Mouse (Mus musculus) embryonic facial prominence, embryonic 12.5 days (tissue): ENCODE measurements around the gene Slc20a1. TPM values are rescaled to one million over a fixed set of nuclear protein-coding genes. Genes with fewer than 3 reads are reported as not detected.

Experiments used
- ATAC-seq: fragments of 200-750 bp; cut with Nextera tagmentation; 2 replicates; pipeline ENCODE4 v1.8.0; 2017; ENCODE audit not compliant: insufficient number of reproducible peaks, insufficient read depth, low FRiP score, low TSS enrichment
- H3K27ac ChIP-seq: fragments of 300-500 bp; sonication (generic); 2 replicates; pipeline ENCODE4 v1.5.1; 2016; ENCODE audit warnings: mild to moderate bottlenecking
- H3K27me3 ChIP-seq: fragments of 300-500 bp; sonication (generic); 2 replicates; pipeline ENCODE4 v1.6.1; 2016; ENCODE audit warnings: mild to moderate bottlenecking, moderate library complexity
- H3K36me3 ChIP-seq: fragments of 300-500 bp; sonication (generic); 2 replicates; pipeline ENCODE4 v1.6.1; 2016; ENCODE audit warnings: mild to moderate bottlenecking
- H3K4me1 ChIP-seq: fragments of 300-500 bp; sonication (generic); 2 replicates; pipeline ENCODE4 v1.6.1; 2016
- H3K4me2 ChIP-seq: fragments of 300-500 bp; sonication (generic); replicated peaks from 2 replicates; pipeline ENCODE4 v1.6.1; 2016; ENCODE audit warnings: mild to moderate bottlenecking, moderate library complexity
- H3K4me3 ChIP-seq: fragments of 300-500 bp; sonication (generic); 2 replicates; pipeline ENCODE4 v1.5.1; 2016; ENCODE audit warnings: mild to moderate bottlenecking
- H3K9ac ChIP-seq: fragments of 300-500 bp; sonication (generic); 2 replicates; pipeline ENCODE4 v1.6.1; 2016; ENCODE audit warnings: mild to moderate bottlenecking, moderate library complexity
- H3K9me3 ChIP-seq: fragments of 300-500 bp; sonication (generic); 2 replicates; pipeline ENCODE4 v1.6.1; 2016; ENCODE audit warnings: mild to moderate bottlenecking, moderate library complexity
- WGBS: fragments of 180-500 bp; shearing (Covaris S2); methylation state at CpG from one replicate; pipeline ENCODE4 v1.1.7; 2016; 5-methylcytosine and 5-hydroxymethylcytosine counted together
- polyA plus RNA-seq: library from polyadenylated mRNA; unstranded; fragments of >200 nt; fragmentation: Nextera tagmentation; extraction: Ambion mirVana; gene quantifications from 2 replicates; pipeline ENCODE4 v1.2.1, GENCODE M21; 2016

The Slc20a1 gene
- polyA plus RNA-seq, 1 experiment from 2014 or later, result 43.8 TPM

DNA sequence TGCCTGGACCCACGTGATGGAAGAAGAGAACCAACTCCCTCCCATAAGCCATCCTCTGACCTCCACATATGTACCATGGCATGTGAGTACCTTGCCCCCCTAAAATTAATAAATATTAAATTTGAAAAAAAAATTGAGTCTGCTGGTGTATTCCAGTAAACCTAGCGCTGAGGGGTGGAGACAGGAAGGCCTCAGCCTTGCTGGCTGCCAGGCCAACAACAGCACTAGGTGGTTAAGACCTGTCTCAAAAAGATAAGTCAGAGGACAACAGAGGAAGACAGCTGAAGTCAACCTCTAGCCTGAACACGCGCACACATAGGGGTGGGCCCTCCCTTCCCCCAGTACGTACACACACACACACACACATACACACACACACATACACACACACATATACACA, 16.2 kb downstream of the Slc20a1 start:
- no peaks in the 10 kb centered on the region for H3K9me3 ChIP-seq
- 84% methylated on average over 5 of the region's 5 CpGs for WGBS
- peaks cover 22% of the 10 kb centered on the region for H3K36me3 ChIP-seq
- ATAC-seq, result no peak
- H3K4me3 ChIP-seq, result no peak overlapping the region
- no peak overlapping the region for H3K27ac ChIP-seq
- no peak overlapping the region for H3K4me2 ChIP-seq
- no peaks in the 10 kb centered on the region for H3K4me1 ChIP-seq
- H3K27me3 ChIP-seq, result no peaks in the 10 kb centered on the region
- H3K9ac ChIP-seq, result no peak overlapping the region

DNA sequence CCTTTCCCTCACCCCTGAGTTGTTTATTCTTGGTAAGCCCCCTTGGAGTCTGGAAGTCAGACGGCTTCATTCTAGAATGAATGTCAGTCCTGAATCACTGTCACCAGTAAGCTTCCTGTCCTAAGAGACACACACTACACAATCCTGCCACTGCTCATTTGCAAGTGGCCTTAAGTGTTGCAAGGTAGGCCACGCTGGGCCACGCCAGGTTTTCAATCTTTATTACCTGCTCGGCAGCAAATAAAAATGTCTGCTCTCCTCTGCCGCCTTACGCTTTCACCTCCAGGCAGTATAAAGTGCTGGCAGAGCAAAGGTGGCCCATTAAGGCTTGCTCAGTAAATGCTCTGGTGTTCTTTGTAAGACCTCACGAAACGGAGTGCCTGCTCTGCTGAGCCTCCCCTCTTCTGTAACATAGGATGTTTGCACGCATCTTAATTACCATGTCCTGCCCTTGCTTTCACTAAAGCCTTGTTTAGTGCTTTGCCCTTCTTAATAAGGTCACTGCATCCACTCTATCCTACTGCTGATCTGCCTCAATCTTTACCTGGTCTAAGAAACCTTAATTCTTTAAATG, 19.1 kb downstream of the Slc20a1 start:
- Histone ChIP-seq H3K4me1 (no peaks in the 10 kb centered on the region), H3K9ac (no peak overlapping the region), H3K9me3 (no peaks in the 10 kb centered on the region), H3K4me3 (no peak overlapping the region), H3K36me3 (no peaks in the 10 kb centered on the region), H3K27me3 (no peaks in the 10 kb centered on the region), H3K4me2 (no peak overlapping the region), H3K27ac (no peak overlapping the region)
- no peak for ATAC-seq
- 62% methylated on average over 9 of the region's 9 CpGs for WGBS

DNA sequence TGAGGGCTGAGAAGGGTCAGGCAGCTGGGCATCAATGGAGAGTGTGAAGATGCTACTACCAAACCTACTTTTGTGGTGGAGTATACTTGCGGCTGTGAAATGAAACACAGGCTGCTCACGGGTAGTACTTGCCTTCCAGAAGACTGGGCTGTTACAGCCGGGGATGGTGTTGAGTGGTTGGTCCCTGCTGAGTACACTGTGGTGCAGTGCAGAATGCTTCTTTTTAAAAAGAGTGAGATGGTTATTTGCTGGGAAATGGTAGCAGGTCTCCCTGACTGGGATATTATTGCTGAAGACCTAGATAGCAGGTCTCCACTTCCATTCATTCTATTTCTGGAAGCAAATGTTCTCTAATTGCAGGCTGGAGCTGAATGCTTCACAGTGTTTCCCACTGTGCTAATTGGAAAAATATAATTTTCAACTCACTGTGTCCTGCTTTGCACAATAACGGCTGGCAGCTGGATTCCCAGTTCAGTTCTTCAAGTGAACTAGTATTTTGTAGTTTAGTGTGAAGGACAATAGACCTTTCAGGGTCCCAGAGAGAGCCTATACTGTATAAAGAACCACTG, 20.1 kb downstream of the Slc20a1 start:
- Histone ChIP-seq H3K9ac (no peak overlapping the region), H3K4me2 (no peak overlapping the region), H3K4me1 (no peaks in the 10 kb centered on the region), H3K36me3 (no peaks in the 10 kb centered on the region), H3K4me3 (no peak overlapping the region), H3K27ac (no peak overlapping the region), H3K27me3 (no peaks in the 10 kb centered on the region), H3K9me3 (no peaks in the 10 kb centered on the region)
- ATAC-seq, result no peak
- WGBS, result 81% methylated on average over 4 of the region's 4 CpGs

DNA sequence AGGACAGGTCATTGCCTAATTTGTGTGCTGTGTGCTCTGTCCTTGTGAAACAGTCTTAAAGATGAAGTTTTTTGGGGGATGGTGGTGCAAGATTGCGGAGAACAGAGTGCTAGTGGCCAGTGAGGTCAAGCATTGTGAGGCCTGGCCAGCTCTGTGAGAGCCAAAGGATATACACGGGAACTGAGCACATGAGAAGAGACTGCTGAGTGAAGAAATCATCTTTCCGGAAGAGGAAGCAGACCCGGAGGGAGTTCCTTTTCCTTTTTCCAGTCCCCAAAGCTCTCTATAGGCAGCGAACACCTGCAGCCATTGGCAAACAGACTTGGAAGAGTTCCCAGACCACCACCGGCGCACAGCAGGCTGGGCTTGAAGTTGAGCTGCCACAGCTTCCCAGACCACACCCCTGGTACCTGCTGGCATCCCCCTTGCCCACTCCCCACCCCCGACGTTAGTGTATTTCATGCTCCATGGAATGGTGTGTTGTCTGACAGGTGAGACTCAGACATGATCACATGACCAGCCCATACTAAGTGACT, 22.6 kb downstream of the Slc20a1 start:
- Histone ChIP-seq H3K9me3 (no peaks in the 10 kb centered on the region), H3K4me3 (no peak overlapping the region), H3K4me2 (no peak overlapping the region), H3K36me3 (no peaks in the 10 kb centered on the region), H3K27me3 (no peaks in the 10 kb centered on the region), H3K27ac (no peak overlapping the region), H3K4me1 (no peaks in the 10 kb centered on the region), H3K9ac (no peak overlapping the region)
- WGBS, result 84% methylated on average over 9 of the region's 9 CpGs
- no peak for ATAC-seq

GRCm38 (mm10) chr2:129224178-129224577, 25.6 kb downstream of the Slc20a1 start:
- Histone ChIP-seq H3K36me3 (no peaks in the 10 kb centered on the region), H3K4me3 (no peak overlapping the region), H3K9ac (no peak overlapping the region), H3K27me3 (no peaks in the 10 kb centered on the region), H3K9me3 (no peaks in the 10 kb centered on the region), H3K27ac (no peak overlapping the region), H3K4me1 (no peaks in the 10 kb centered on the region), H3K4me2 (no peak overlapping the region)
- WGBS, result 70% methylated on average over 4 of the region's 4 CpGs
- no peak for ATAC-seq

DNA sequence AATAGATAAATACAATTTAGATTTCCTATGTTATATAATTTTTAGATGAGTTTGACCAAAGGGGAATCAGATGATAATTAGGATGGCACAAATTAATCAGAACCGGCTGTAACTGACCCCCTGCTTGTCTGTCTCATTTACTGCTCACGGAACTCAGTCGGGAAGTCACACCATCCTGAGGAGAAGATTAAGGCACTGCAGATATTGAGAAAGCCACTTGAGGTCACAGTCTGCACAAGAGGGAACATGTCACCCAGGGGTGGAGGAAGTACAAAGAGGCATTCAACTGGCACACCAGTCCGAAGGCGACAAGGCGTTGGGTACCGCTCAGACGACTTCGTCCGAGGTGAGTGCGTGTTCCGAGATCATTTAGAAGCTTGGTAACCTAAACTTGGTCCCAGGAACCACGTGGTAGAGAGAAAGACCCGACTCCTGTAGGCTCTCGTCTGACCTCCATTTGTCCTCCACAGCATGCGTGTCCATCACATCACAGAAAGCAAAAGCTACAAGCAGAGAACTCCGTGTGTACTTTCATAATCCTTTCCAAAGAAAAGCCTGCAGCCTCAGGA, 26.8 kb downstream of the Slc20a1 start:
- Histone ChIP-seq H3K4me1 (no peaks in the 10 kb centered on the region), H3K9ac (no peak overlapping the region), H3K9me3 (no peaks in the 10 kb centered on the region), H3K4me2 (no peak overlapping the region), H3K4me3 (no peak overlapping the region), H3K27me3 (no peaks in the 10 kb centered on the region), H3K27ac (no peak overlapping the region), H3K36me3 (no peaks in the 10 kb centered on the region)
- ATAC-seq, result no peak
- WGBS, result 86% methylated on average over 17 of the region's 17 CpGs

- no peaks in the 10 kb centered on the region for H3K36me3 ChIP-seq
- H3K4me2 ChIP-seq, result no peak overlapping the region
- no peaks in the 10 kb centered on the region for H3K4me1 ChIP-seq
- H3K4me3 ChIP-seq, result no peak overlapping the region
- 64% methylated on average over 11 of the region's 11 CpGs for WGBS
- no peaks in the 10 kb centered on the region for H3K9me3 ChIP-seq
- H3K27ac ChIP-seq, result no peak overlapping the region
- H3K9ac ChIP-seq, result no peak overlapping the region
- no peaks in the 10 kb centered on the region for H3K27me3 ChIP-seq
- ATAC-seq, result 0 out of 2 replicates have a peak, but pooled peaks have one; percentile 56
Measured at GRCm38 (mm10) chr2:129226296-129226851, 27.8 kb downstream of the Slc20a1 start.

GRCm38 (mm10) chr2:129227011-129227529, 28.5 kb downstream of the Slc20a1 start:
- no peaks in the 10 kb centered on the region for H3K27me3 ChIP-seq
- no peak for ATAC-seq
- H3K9ac ChIP-seq, result no peak overlapping the region
- H3K4me1 ChIP-seq, result no peaks in the 10 kb centered on the region
- no peak overlapping the region for H3K4me2 ChIP-seq
- H3K27ac ChIP-seq, result no peak overlapping the region
- no peaks in the 10 kb centered on the region for H3K9me3 ChIP-seq
- H3K36me3 ChIP-seq, result no peaks in the 10 kb centered on the region
- H3K4me3 ChIP-seq, result no peak overlapping the region
- WGBS, result 80% methylated on average over 7 of the region's 7 CpGs

DNA sequence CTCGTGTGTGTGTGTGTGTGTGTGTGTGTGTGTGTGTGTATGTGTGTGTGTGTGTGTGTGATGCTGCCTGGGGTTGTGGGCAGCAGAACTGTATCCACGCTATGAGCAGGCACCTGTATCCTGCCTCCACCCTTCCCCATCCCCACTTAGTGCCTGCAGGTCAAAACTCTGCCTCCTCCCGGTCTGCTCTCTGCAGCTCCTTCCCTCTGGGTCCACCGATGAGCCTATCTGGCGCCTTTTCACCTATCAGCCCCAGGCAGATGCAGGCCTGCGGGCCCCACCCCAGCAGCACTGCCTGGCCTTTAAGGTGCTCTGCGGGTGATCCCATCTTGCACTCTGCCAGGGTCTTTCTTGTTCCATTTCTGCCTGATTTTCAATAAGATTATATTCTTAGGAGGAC, 29.1 kb downstream of the Slc20a1 start:
- ATAC-seq, result no peak
- Histone ChIP-seq H3K27me3 (no peaks in the 10 kb centered on the region), H3K4me2 (no peak overlapping the region), H3K27ac (no peak overlapping the region), H3K9ac (no peak overlapping the region), H3K4me3 (no peak overlapping the region), H3K36me3 (no peaks in the 10 kb centered on the region), H3K4me1 (no peaks in the 10 kb centered on the region), H3K9me3 (no peaks in the 10 kb centered on the region)
- WGBS, result 75% methylated on average over 6 of the region's 7 CpGs

DNA sequence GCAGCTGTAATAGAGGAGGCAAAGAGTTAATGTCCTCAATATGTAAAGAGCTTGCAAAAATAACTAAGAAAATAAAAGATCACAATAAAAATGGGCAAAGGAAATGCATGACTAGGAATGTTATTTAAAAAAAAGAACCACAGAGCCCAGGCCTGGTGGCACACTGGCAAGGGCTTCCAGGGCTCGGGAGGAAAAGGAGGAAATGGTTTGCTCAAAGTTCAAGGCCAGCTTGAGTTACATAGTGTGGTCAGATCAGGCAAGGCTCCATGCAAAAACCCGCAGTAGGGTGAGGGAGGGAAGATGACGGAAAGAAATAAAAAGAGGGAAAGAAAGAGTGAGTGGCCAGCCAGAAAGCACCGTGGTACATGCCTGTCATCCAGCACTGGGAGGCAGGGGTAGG, 30.0 kb downstream of the Slc20a1 start:
- no peak overlapping the region for H3K4me2 ChIP-seq
- ATAC-seq, result no peak
- no peaks in the 10 kb centered on the region for H3K36me3 ChIP-seq
- 86% methylated on average over 4 of the region's 4 CpGs for WGBS
- H3K4me3 ChIP-seq, result no peak overlapping the region
- H3K9ac ChIP-seq, result no peak overlapping the region
- H3K9me3 ChIP-seq, result no peaks in the 10 kb centered on the region
- no peaks in the 10 kb centered on the region for H3K27me3 ChIP-seq
- H3K4me1 ChIP-seq, result no peaks in the 10 kb centered on the region
- H3K27ac ChIP-seq, result no peak overlapping the region

- Histone ChIP-seq H3K4me2 (no peak overlapping the region), H3K9ac (no peak overlapping the region), H3K27me3 (no peaks in the 10 kb centered on the region), H3K36me3 (no peaks in the 10 kb centered on the region), H3K27ac (no peak overlapping the region), H3K9me3 (no peaks in the 10 kb centered on the region), H3K4me1 (no peaks in the 10 kb centered on the region), H3K4me3 (no peak overlapping the region)
- no peak for ATAC-seq
- 93% methylated on average over 7 of the region's 7 CpGs for WGBS
Measured at GRCm38 (mm10) chr2:129229316-129229715, 30.8 kb downstream of the Slc20a1 start.

DNA sequence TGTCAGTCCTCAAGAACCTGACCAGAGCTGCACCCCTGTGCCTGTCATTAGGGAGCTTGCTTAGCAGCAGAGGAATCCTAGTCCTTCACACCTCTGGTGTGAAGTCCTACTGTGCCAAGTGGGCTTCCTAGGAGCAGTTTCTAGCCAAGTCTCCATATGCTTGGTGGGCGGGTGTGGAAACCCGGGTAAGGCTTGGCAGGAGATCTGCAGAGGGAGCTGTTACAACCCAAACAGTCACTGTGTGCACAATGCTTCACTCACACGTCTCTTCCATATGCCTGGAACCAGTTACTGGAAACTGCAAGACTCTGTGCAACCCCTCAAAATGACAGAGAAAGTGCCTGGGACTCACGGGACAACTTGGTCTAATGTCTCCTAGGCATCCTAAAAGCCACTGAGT, 33.5 kb downstream of the Slc20a1 start:
- H3K9me3 ChIP-seq, result no peaks in the 10 kb centered on the region
- no peak for ATAC-seq
- H3K9ac ChIP-seq, result no peak overlapping the region
- WGBS, result 57% methylated on average over 4 of the region's 4 CpGs
- H3K4me2 ChIP-seq, result no peak overlapping the region
- H3K27me3 ChIP-seq, result no peaks in the 10 kb centered on the region
- H3K36me3 ChIP-seq, result no peaks in the 10 kb centered on the region
- H3K4me3 ChIP-seq, result no peak overlapping the region
- H3K27ac ChIP-seq, result no peak overlapping the region
- no peaks in the 10 kb centered on the region for H3K4me1 ChIP-seq
